Mouse (Mus musculus): ENCODE data around the gene Ppp2r3c. TPM values are rescaled to one million over a fixed set of nuclear protein-coding genes. Genes with fewer than 3 reads are reported as not detected.

The Ppp2r3c gene
- polyA plus RNA-seq, 1 experiment from 2014 or later, result 8.6 TPM

- Histone ChIP-seq H3K36me3 (ENCODE audit: control insufficient read depth, insufficient read depth) (0 out of 2 replicates have a peak, but pooled peaks cover 3% of the 10 kb centered on the region), H3K9ac (ENCODE audit: low read depth, low read length) (no peak overlapping the region), H3K4me2 (replicated peaks; ENCODE audit: low read depth) (no peak overlapping the region), H3K27me3 (replicated peaks; ENCODE audit: control insufficient read depth, insufficient read depth, low read length) (no peaks in the 10 kb centered on the region), H3K4me3 (ENCODE audit: low read depth, low read length) (no peak overlapping the region), H3K27ac (ENCODE audit: low read depth, low read length) (no peak overlapping the region), H3K4me1 (replicated peaks; ENCODE audit: control insufficient read depth, insufficient read depth, low read length) (no peaks in the 10 kb centered on the region), H3K9me3 (ENCODE audit: control insufficient read depth) (no peaks in the 10 kb centered on the region)
- TF ChIP-seq CTCF (IDR thresholded peaks at IDR 0.05; ENCODE audit: low read depth), result no peak
- WGBS, result 94% methylated on average over 7 of the region's 7 CpGs
- no peak for ATAC-seq
Observed at GRCm38 (mm10) chr12:55329351-55329750, 26.6 kb upstream of the Ppp2r3c start.

- no peak for ATAC-seq
- TF ChIP-seq CTCF (IDR thresholded peaks at IDR 0.05; ENCODE audit: low read depth), result no peak
- Histone ChIP-seq H3K27ac (ENCODE audit: low read depth, low read length) (no peak overlapping the region), H3K27me3 (replicated peaks; ENCODE audit: control insufficient read depth, insufficient read depth, low read length) (no peaks in the 10 kb centered on the region), H3K4me2 (replicated peaks; ENCODE audit: low read depth) (no peak overlapping the region), H3K4me1 (replicated peaks; ENCODE audit: control insufficient read depth, insufficient read depth, low read length) (no peaks in the 10 kb centered on the region), H3K9me3 (ENCODE audit: control insufficient read depth) (no peaks in the 10 kb centered on the region), H3K36me3 (ENCODE audit: control insufficient read depth, insufficient read depth) (0 out of 2 replicates have a peak, but pooled peaks cover 3% of the 10 kb centered on the region), H3K4me3 (ENCODE audit: low read depth, low read length) (no peak overlapping the region), H3K9ac (ENCODE audit: low read depth, low read length) (no peak overlapping the region)
- 74% methylated on average over 4 of the region's 4 CpGs for WGBS
Observed at GRCm38 (mm10) chr12:55328784-55329183, 26.0 kb upstream of the Ppp2r3c start.

DNA sequence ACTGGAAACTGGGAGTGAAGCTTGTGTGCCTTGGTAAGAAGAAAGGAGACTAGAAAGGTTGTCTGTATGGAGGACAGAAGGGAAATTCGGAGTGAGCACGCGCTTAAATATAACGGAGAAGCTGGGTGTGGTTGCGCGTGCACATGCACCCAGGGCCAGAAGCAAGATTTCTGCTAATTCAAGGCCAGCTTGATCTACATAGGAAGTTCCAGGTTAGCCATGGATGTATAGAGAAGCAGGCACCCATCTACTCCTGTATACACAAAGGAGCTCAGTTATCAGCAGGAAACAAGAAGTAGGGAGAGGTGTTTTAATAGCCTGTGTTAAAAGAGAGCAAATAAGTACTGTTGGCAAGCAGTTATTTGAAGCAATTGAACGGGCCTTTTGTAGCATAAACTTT is 22.9 kb upstream of the Ppp2r3c start:
- 72% methylated on average over 7 of the region's 7 CpGs for WGBS
- Histone ChIP-seq H3K4me2 (replicated peaks; ENCODE audit: low read depth) (no peak overlapping the region), H3K9me3 (ENCODE audit: control insufficient read depth) (no peaks in the 10 kb centered on the region), H3K9ac (ENCODE audit: low read depth, low read length) (no peak overlapping the region), H3K27me3 (replicated peaks; ENCODE audit: control insufficient read depth, insufficient read depth, low read length) (no peaks in the 10 kb centered on the region), H3K36me3 (ENCODE audit: control insufficient read depth, insufficient read depth) (0 out of 2 replicates have a peak, but pooled peaks cover 3% of the 10 kb centered on the region), H3K4me3 (ENCODE audit: low read depth, low read length) (no peak overlapping the region), H3K4me1 (replicated peaks; ENCODE audit: control insufficient read depth, insufficient read depth, low read length) (no peaks in the 10 kb centered on the region), H3K27ac (ENCODE audit: low read depth, low read length) (no peak overlapping the region)
- no peak for TF ChIP-seq CTCF (IDR thresholded peaks at IDR 0.05; ENCODE audit: low read depth)
- no peak for ATAC-seq

DNA sequence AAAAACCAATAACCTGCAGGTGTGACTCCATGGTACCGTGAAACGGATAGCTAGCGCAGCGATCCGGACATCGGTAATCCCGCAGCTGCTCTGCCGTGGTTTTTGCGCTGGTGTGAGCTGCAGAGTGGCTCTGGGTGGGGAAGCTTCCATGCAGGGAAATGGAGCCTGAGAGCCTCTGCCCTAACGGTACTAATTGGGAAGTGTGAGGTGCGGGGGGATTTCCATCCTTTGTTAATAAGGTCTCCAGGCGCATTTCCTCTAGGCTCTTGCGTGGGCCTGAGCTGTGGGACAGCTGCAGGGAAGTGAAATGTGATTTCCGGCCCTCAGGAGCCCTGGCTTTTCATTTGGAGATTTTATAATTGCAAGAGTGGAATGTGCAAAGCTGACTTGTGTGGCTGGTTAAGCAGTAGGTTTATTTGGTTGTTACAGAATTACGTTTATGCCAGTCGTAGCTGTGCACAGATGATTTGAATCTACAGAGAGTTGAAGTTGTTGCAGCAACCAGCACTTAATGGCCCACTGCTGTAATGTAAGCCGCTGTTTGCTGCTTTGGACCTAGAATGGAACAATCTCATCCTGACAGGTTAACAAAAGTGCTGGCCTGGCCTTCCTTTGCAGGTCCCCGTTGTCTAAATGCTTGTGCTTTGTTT is 19.0 kb upstream of the Ppp2r3c start:
- no peak overlapping the region for H3K9ac ChIP-seq (ENCODE audit: low read depth, low read length)
- no peaks in the 10 kb centered on the region for H3K27me3 ChIP-seq (replicated peaks; ENCODE audit: control insufficient read depth, insufficient read depth, low read length)
- WGBS, result 80% methylated on average over 18 of the region's 18 CpGs
- H3K4me1 ChIP-seq (replicated peaks; ENCODE audit: control insufficient read depth, insufficient read depth, low read length), result no peaks in the 10 kb centered on the region
- H3K4me2 ChIP-seq (replicated peaks; ENCODE audit: low read depth), result no peak overlapping the region
- no peak for ATAC-seq
- H3K27ac ChIP-seq (ENCODE audit: low read depth, low read length), result peak overlapping the region; percentile 8; the same call in 1 of the 2 replicates
- H3K9me3 ChIP-seq (ENCODE audit: control insufficient read depth), result no peaks in the 10 kb centered on the region
- H3K36me3 ChIP-seq (ENCODE audit: control insufficient read depth, insufficient read depth), result no peaks in the 10 kb centered on the region
- H3K4me3 ChIP-seq (ENCODE audit: low read depth, low read length), result no peak overlapping the region
- no peak for TF ChIP-seq CTCF (IDR thresholded peaks at IDR 0.05; ENCODE audit: low read depth)

DNA sequence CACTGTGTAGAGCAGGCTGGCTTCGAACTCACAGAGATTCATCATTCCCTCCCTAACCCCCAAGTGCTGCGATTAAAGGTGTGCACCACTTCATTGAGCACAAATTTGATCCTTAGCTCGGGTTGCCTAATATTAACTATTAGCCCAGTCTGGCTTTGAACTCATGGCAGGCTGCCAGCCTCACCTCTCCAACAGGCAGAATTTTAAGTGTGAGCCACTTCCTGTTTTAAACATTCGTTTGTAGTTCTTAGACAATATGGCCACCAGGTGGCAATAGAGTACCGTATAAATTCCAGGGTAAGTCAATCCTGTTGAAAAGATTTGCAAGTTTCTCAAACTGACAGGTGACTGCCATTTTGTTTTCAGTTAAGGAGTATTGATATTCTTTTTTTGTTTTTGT is 12.4 kb upstream of the Ppp2r3c start:
- H3K9me3 ChIP-seq (ENCODE audit: control insufficient read depth), result no peaks in the 10 kb centered on the region
- no peaks in the 10 kb centered on the region for H3K27me3 ChIP-seq (replicated peaks; ENCODE audit: control insufficient read depth, insufficient read depth, low read length)
- peak; percentile 38; the same call in 1 of the 2 replicates for ATAC-seq
- H3K4me2 ChIP-seq (replicated peaks; ENCODE audit: low read depth), result no peak overlapping the region
- TF ChIP-seq CTCF (IDR thresholded peaks at IDR 0.05; ENCODE audit: low read depth), result peak; percentile 83
- no peak overlapping the region for H3K27ac ChIP-seq (ENCODE audit: low read depth, low read length)
- 34% methylated on average over 5 of the region's 5 CpGs for WGBS
- H3K36me3 ChIP-seq (ENCODE audit: control insufficient read depth, insufficient read depth), result no peaks in the 10 kb centered on the region
- H3K4me3 ChIP-seq (ENCODE audit: low read depth, low read length), result no peak overlapping the region
- H3K9ac ChIP-seq (ENCODE audit: low read depth, low read length), result no peak overlapping the region
- H3K4me1 ChIP-seq (replicated peaks; ENCODE audit: control insufficient read depth, insufficient read depth, low read length), result no peaks in the 10 kb centered on the region

GRCm38 (mm10) chr12:55313901-55314300 is 11.1 kb upstream of the Ppp2r3c start:
- no peaks in the 10 kb centered on the region for H3K9me3 ChIP-seq (ENCODE audit: control insufficient read depth)

More at GRCm38 (mm10) chr12:55313901-55314300, 11.1 kb upstream of the Ppp2r3c start:
- no peak overlapping the region for H3K9ac ChIP-seq (ENCODE audit: low read depth, low read length)
- no peaks in the 10 kb centered on the region for H3K27me3 ChIP-seq (replicated peaks; ENCODE audit: control insufficient read depth, insufficient read depth, low read length)
- H3K4me3 ChIP-seq (ENCODE audit: low read depth, low read length), result no peak overlapping the region
- H3K4me1 ChIP-seq (replicated peaks; ENCODE audit: control insufficient read depth, insufficient read depth, low read length), result no peaks in the 10 kb centered on the region
- no peak overlapping the region for H3K4me2 ChIP-seq (replicated peaks; ENCODE audit: low read depth)
- H3K36me3 ChIP-seq (ENCODE audit: control insufficient read depth, insufficient read depth), result peaks cover 11% of the 10 kb centered on the region; the same call in 1 of the 2 replicates
- no peak for ATAC-seq
- peak; percentile 40 for TF ChIP-seq CTCF (IDR thresholded peaks at IDR 0.05; ENCODE audit: low read depth)
- no peak overlapping the region for H3K27ac ChIP-seq (ENCODE audit: low read depth, low read length)
- WGBS, result 91% methylated on average over 5 of the region's 5 CpGs

Measured in intestine, postnatal 0 days (tissue).